Mouse (Mus musculus): ENCODE measurements around the gene Hspa1l.
A peak's percentile ranks its signal among the peaks of the same experiment; 100 is the strongest.
"Not testable (repeated sequence)": the region's sequence is repeated elsewhere in the genome, so short reads cannot be mapped to it uniquely, and the experiment has no call there.

Hspa1l gene

GRCm38 (mm10) chr17:34950514-34951455, 21.7 kb upstream of the Hspa1l start:
- DNase-seq (ENCODE audit: low spot score in 2 of 2): no peak

GRCm38 (mm10) chr17:34951636-34952377, 20.7 kb upstream of the Hspa1l start:
- no peak for DNase-seq (ENCODE audit: low spot score in 2 of 2)

- DNase-seq (ENCODE audit: low spot score in 2 of 2): peak; percentile 81 to 86
These were observed 20.0 kb upstream of the Hspa1l start for GRCm38 (mm10) chr17:34952378-34953040.

- no peak for DNase-seq (ENCODE audit: low spot score in 2 of 2)
These were observed 19.2 kb upstream of the Hspa1l start for GRCm38 (mm10) chr17:34953258-34953657.

GRCm38 (mm10) chr17:34953904-34954303, 18.6 kb upstream of the Hspa1l start:
- DNase-seq (ENCODE audit: low spot score in 2 of 2): no peak

GRCm38 (mm10) chr17:34954831-34955230, 17.7 kb upstream of the Hspa1l start:
- DNase-seq (ENCODE audit: low spot score in 2 of 2): no peak

- DNase-seq (ENCODE audit: low spot score in 2 of 2): no peak
These were observed 16.6 kb upstream of the Hspa1l start for GRCm38 (mm10) chr17:34955884-34956283.

- no peak for DNase-seq (ENCODE audit: low spot score in 2 of 2)
These were observed 16.2 kb upstream of the Hspa1l start for GRCm38 (mm10) chr17:34956340-34956739.

GRCm38 (mm10) chr17:34957291-34957690, 15.2 kb upstream of the Hspa1l start:
- not testable (repeated sequence) for DNase-seq (ENCODE audit: low spot score in 2 of 2)

GRCm38 (mm10) chr17:34957966-34958365, 14.5 kb upstream of the Hspa1l start:
- not testable (repeated sequence) for DNase-seq (ENCODE audit: low spot score in 2 of 2)

- DNase-seq (ENCODE audit: low spot score in 2 of 2): not testable (repeated sequence)
These were observed 13.8 kb upstream of the Hspa1l start for GRCm38 (mm10) chr17:34958734-34959129.

GRCm38 (mm10) chr17:34959130-34959778, 13.2 kb upstream of the Hspa1l start, which contains the start of gene Hspa1b:
TSS of gene Hspa1b (minus strand) at chr17:34959238.
- peak; percentile 63 to 73 for DNase-seq (ENCODE audit: low spot score in 2 of 2)

- DNase-seq (ENCODE audit: low spot score in 2 of 2): no peak
These were observed 12.5 kb upstream of the Hspa1l start for GRCm38 (mm10) chr17:34959881-34960515.

GRCm38 (mm10) chr17:34960702-34961493, 11.6 kb upstream of the Hspa1l start:
- no peak for DNase-seq (ENCODE audit: low spot score in 2 of 2)

- DNase-seq (ENCODE audit: low spot score in 2 of 2): no peak
These were observed 10.4 kb upstream of the Hspa1l start for GRCm38 (mm10) chr17:34962125-34962524.

- DNase-seq (ENCODE audit: low spot score in 2 of 2): no peak
These were observed 9.7 kb upstream of the Hspa1l start for GRCm38 (mm10) chr17:34962841-34963240.

- no peak for DNase-seq (ENCODE audit: low spot score in 2 of 2)
These were observed 7.9 kb upstream of the Hspa1l start for GRCm38 (mm10) chr17:34964640-34965049.

GRCm38 (mm10) chr17:34965627-34966026, 6.9 kb upstream of the Hspa1l start:
- DNase-seq (ENCODE audit: low spot score in 2 of 2): no peak

GRCm38 (mm10) chr17:34969822-34970221, 2.7 kb upstream of the Hspa1l start, which contains the start of gene Gm20481:
TSS of gene Gm20481 (plus strand) at chr17:34969912.
- DNase-seq (ENCODE audit: low spot score in 2 of 2): not testable (repeated sequence)

GRCm38 (mm10) chr17:34970850-34971249, 1.7 kb upstream of the Hspa1l start:
- DNase-seq (ENCODE audit: low spot score in 2 of 2): not testable (repeated sequence)

All from spleen, postnatal 10 days (tissue).